Mouse (Mus musculus) layer of hippocampus, postnatal 10 days (tissue): ENCODE measurements around the gene Chd9. TPM values are rescaled to one million over a fixed set of nuclear protein-coding genes. Genes with fewer than 3 reads are reported as not detected.
"Not testable (repeated sequence)": the region's sequence is repeated elsewhere in the genome, so short reads cannot be mapped to it uniquely, and the experiment has no call there.

ENCODE experiments used
- DNase-seq, 2 experiments: peaks; one replicate each; pipeline ENCODE4 v3.0.0; 2021; ENCODE audit warnings: low spot score in 2 of 2
- total RNA-seq, 2 experiments: library from RNA; stranded (reverse); gene quantifications; 2 replicates each; pipeline ENCODE4 v1.2.3; 2021

The Chd9 gene
- total RNA-seq, 2 experiments from 2014 or later, result 169 to 181 TPM

DNA sequence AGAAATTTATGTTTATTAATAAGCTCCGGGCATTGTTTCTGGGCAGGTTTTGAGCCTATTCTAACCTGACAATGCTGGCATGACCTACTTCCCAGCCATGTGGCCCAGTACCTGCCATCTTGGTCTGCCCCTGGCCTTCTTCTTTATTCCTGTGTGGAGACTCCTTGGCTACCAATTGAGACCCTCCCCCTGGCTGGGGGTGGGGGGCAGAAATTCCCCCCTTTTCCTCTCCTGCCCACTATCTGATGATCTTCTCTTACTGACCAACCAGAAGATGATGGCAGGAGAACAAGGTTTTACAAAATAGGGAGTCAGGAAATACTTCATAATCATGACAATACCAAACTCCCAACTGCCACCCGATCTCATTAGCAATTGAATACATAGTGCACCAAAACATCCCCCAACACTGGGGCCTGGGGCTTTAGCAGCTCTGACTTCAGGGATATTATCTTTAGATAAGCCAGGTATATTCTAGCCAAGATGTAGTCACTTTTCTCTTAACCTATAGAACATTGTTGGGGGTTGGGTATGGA lies 76.1 kb downstream of the Chd9 start:
- DNase-seq, result no peak

DNA sequence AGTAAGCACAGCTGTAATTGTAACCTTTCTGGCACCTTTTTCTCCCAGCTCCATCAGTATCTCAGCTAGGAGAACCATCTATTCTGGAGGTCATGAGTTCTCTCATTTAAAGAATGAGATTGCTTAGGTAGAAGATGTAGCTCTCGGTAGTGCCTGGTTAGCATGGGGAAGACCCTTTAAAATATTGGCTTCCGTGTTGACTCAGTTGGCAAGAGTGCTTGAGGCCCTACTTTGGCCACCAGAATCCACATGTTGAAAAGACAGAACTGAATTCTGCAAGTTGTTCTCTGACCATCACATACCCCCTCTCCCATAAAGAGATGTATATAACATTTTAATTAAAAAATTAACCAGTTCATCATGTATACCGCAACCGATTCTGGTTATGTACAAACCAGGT lies 78.8 kb downstream of the Chd9 start:
- DNase-seq, result no peak

DNA sequence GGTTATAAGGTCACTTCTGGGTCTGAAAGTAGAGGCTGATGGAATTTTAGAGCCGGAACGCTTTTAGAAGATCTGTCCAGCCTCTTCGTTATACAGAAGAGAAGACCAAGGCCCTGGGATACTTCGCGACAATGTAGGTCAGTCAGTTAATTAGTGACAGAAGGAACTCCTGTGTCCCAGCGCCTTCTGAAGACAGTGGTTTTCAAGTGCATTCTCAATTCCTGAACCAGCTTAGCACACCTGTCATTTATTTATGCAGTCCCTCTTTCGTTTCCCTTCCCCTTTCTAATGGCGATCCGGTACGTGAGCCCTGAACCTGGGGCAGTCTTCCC lies 79.3 kb downstream of the Chd9 start:
- no peak for DNase-seq

GRCm38 (mm10) chr8:90907848-90908551 lies 79.8 kb downstream of the Chd9 start:
- DNase-seq, result peak; percentile 92 to 93

DNA sequence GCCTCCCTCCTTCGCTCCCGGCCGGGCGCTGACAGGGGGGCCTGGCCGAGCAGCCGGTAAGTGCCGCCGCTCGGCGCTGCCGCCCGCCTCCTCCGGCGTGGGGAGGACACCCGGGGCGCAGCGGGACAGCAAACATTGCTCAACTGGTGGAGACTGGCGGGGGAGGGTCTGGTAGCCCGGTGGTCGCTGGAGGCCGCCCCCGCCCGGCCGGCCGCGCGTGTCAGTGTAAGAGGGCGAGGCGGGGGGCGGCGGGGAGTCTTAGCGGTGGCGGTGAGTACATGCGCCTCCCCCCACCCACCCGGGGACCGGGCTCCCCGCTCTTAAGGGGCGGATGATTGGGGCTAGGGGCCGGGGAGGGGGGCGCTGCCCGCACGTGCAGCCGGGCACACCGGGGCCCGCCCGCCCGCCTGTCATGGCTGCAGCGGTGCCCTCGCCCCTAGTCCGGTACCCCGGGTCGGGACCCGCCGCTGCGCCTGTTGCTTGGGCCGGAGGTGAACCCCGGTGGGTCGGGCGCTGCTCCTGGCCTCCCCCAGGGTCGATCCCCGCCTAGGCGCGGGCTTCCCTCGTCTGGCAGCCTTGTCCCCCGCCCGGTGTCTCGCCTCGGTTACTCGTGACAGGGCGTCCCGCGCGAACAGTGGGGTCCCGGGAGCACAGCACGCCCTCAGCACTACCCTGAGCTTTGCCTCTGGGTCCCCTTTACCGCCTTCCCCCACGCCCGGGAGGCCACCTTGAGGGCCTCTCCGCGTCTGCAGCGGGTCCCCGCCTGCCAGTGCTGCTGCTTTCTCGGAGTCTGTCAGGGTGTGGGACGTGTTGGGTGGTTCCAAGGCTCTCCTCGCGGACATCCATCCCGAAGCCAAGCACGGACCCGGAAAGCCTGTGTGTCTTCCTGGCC lies 80.7 kb downstream of the Chd9 start:
- peak; percentile 40 to 58 for DNase-seq

- DNase-seq, result no peak
These were observed 95.2 kb downstream of the Chd9 start for GRCm38 (mm10) chr8:90923158-90923905.

GRCm38 (mm10) chr8:90928412-90928811 lies 100.3 kb downstream of the Chd9 start:
- no peak for DNase-seq

GRCm38 (mm10) chr8:90930125-90930524 lies 102.0 kb downstream of the Chd9 start:
- not testable (repeated sequence) for DNase-seq

DNA sequence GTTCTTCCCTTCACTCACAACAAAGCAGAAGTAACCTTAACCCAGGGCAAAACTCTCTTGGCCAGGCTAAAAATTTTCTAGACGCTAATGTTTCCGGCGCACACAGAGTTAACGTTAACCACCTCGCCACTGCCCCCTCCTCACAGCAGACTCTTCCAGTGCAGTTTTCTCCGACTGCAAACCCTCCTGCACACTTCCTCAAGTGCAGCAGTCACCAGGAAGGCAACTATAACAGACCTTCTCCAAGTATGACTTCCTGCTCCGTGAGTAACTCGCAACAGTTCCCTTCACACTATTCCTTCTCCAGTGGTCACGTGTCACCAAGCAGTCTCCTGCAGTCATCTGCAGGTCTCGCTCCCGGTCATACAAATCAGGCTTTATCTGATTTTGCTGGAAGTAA lies 104.8 kb downstream of the Chd9 start:
- DNase-seq, result no peak

GRCm38 (mm10) chr8:90934786-90935185 lies 106.6 kb downstream of the Chd9 start:
- no peak for DNase-seq

- no peak for DNase-seq
These were observed 108.7 kb downstream of the Chd9 start for GRCm38 (mm10) chr8:90936840-90937239.

- no peak for DNase-seq
These were observed 110.3 kb downstream of the Chd9 start for GRCm38 (mm10) chr8:90938352-90938930.

GRCm38 (mm10) chr8:90939867-90940266 lies 111.7 kb downstream of the Chd9 start:
- no peak for DNase-seq

- DNase-seq, result no peak
These were observed 115.6 kb downstream of the Chd9 start for GRCm38 (mm10) chr8:90943770-90944169.

DNA sequence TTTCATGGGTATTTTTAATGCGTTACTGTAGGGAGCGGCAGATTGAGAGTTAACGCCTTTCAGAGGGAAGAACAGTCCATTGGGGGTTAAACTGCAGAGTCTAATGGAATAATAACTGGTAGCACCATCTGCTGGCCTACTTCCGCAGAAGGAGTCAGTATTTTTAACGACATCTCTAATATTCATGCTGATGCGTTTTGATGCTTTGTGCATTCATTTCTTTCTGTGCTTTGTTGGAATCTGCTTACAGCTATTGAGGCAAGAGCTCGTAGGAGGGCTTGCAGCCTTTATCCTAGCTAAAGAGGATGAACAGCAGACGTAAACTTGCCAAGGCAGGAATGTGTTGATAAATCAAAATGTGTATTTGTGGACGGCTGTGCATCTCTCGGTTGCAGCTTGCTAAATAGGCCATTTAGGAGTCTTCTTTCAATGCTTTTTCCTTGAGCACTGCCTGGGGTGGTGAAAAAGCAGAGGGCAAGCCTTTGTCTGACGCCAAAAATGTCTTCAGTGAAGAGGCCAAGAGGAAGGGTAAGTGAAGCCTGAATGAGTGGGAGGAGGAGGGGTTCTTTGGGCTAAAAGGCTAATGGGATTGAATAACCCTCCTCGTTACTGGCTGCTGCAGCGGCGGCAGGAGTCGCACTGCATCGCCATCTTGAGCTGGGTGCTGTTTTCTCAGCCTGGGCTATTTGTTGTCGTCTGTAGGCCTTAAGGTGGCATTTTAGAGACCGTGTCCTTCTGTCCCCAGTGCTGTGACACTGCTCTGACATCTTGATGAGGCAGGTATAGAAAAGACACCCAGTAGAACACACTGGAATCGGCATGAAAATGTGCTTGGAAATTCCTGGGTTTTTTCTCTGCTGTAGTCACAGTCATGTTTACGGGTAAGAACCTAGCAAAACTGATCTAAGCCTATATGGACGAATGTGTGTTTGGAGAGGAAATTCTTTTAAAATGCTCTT lies 126.9 kb downstream of the Chd9 start:
- DNase-seq, result peak; percentile 68 to 78

- no peak for DNase-seq
These were observed 127.6 kb downstream of the Chd9 start for GRCm38 (mm10) chr8:90955761-90956136.

DNA sequence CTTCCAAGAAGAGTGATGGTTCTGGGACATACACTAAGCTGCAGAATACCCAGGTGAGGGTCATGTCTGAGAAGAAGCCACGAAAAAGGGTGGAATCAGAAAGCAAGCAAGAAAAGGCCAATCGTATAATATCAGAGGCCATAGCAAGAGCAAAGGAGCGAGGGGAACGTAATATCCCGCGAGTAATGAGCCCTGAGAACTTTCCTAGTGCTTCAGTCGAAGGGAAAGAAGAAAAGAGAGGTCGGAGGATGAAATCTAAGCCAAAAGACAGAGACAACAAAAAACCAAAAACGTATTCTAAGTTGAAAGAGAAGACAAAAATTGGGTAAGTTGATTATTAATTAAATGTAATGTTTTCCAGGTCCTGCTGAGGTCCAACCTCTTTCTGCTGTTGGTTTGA lies 128.2 kb downstream of the Chd9 start:
- no peak for DNase-seq

DNA sequence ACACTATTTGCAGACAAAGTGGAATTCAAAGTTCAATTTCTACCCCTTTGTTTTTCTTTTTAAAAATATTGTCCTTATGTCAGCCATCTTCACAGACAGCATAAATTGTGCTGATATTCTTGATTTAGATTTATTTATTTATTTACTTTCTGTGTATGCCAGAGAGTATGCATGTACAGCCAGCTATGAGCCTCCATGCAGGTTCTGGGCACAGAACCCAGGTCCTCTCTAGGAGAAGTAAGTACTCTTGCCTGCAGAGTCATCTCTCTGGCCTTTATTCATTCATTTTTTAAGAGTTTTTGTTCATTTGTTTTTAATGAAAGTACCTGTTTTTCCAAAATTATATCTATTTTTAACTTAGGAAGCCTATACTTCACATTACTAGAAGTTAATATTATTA lies 129.6 kb downstream of the Chd9 start:
- DNase-seq, result no peak

- DNase-seq, result no peak
These were observed 131.6 kb downstream of the Chd9 start for GRCm38 (mm10) chr8:90959721-90960120.

DNA sequence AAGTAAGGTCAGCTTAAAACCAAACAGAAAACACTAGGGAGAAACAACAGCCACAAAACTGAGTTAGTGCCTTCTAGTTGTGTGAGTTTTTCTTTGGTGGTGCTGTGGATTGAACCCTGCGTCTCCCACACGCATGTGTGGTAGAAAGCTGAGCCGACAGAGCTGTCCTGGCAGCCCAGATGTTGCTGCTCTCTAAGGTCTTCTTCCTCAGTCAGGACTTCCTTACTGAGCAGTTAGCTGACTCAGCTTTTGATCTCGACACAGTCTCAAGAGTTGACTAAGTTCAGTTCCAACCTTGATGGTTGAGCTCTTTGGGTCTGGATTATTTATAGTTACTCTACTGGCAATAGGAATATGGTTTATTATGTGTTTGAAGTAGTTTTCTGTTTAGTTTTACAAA lies 133.5 kb downstream of the Chd9 start:
- no peak for DNase-seq
